Mouse (Mus musculus) frontal cortex, postnatal 36 days (tissue): ENCODE data around the gene Opa3.
A peak's percentile ranks its signal among the peaks of the same experiment; 100 is the strongest.

ENCODE experiments used
- DNase-seq, 2 experiments: peaks; one replicate each; pipeline ENCODE4 v3.0.0; 2022; ENCODE audit warnings: low spot score in 2 of 2

The Opa3 gene

GRCm38 (mm10) chr7:19214940-19215339 is 13.2 kb upstream of the Opa3 start:
- no peak for DNase-seq

GRCm38 (mm10) chr7:19217492-19217891 is 10.6 kb upstream of the Opa3 start:
- no peak for DNase-seq

GRCm38 (mm10) chr7:19217944-19218343 is 10.2 kb upstream of the Opa3 start:
- no peak for DNase-seq

GRCm38 (mm10) chr7:19220061-19220460 is 8.1 kb upstream of the Opa3 start:
- DNase-seq = no peak

- no peak for DNase-seq
These were observed 5.9 kb upstream of the Opa3 start for GRCm38 (mm10) chr7:19222189-19222588.

- DNase-seq = no peak
These were observed 5.3 kb upstream of the Opa3 start for GRCm38 (mm10) chr7:19222875-19223274.

- no peak for DNase-seq
These were observed 3.2 kb upstream of the Opa3 start for GRCm38 (mm10) chr7:19224933-19225332.

GRCm38 (mm10) chr7:19226817-19227797 is 1.0 kb upstream of the Opa3 start:
- peak in 1 of 2 experiments; percentile 38 for DNase-seq

GRCm38 (mm10) chr7:19228793-19229148 is 637 bp downstream of the Opa3 start:
- no peak for DNase-seq

- DNase-seq = no peak
These were observed 1.3 kb downstream of the Opa3 start for GRCm38 (mm10) chr7:19229404-19229803.

- DNase-seq = no peak
These were observed 2.0 kb downstream of the Opa3 start for GRCm38 (mm10) chr7:19230041-19230580.

GRCm38 (mm10) chr7:19230899-19231298 is 2.8 kb downstream of the Opa3 start:
- no peak for DNase-seq

- no peak for DNase-seq
These were observed 3.7 kb downstream of the Opa3 start for GRCm38 (mm10) chr7:19231849-19232248.

- DNase-seq = no peak
These were observed 6.5 kb downstream of the Opa3 start for GRCm38 (mm10) chr7:19234652-19235051.

GRCm38 (mm10) chr7:19235092-19235671 is 7.0 kb downstream of the Opa3 start:
- DNase-seq = no peak

GRCm38 (mm10) chr7:19236411-19236810 is 8.3 kb downstream of the Opa3 start:
- DNase-seq = no peak

GRCm38 (mm10) chr7:19238344-19238743 is 10.2 kb downstream of the Opa3 start:
- DNase-seq = no peak

GRCm38 (mm10) chr7:19239423-19239822 is 11.3 kb downstream of the Opa3 start:
- DNase-seq = peak; percentile 93 to 95

- no peak for DNase-seq
These were observed 11.9 kb downstream of the Opa3 start for GRCm38 (mm10) chr7:19239986-19240385.

GRCm38 (mm10) chr7:19240905-19241463 is 12.8 kb downstream of the Opa3 start:
- DNase-seq = no peak

GRCm38 (mm10) chr7:19242005-19242404 is 13.9 kb downstream of the Opa3 start:
- DNase-seq = no peak

- DNase-seq = peak in 1 of 2 experiments; percentile 59
These were observed 15.7 kb downstream of the Opa3 start for GRCm38 (mm10) chr7:19243858-19244257.
